Mouse (Mus musculus) limb, embryonic 12.5 days (tissue): ENCODE data around the gene Akr7a5. TPM values are rescaled to one million over a fixed set of nuclear protein-coding genes. Genes with fewer than 3 reads are reported as not detected.

ENCODE experiments used
- ATAC-seq: fragments of 200-750 bp; cut with Nextera tagmentation; 2 replicates; pipeline ENCODE4 v1.8.0; 2017; ENCODE audit warnings: low read depth, moderate TSS enrichment; ENCODE audit not compliant: insufficient number of reproducible peaks, insufficient read depth, low FRiP score, low TSS enrichment
- H3K27ac ChIP-seq: fragments of 300-500 bp; sonication (generic); 2 replicates; pipeline ENCODE4 v1.5.1; 2016; ENCODE audit warnings: mild to moderate bottlenecking, moderate library complexity
- H3K27me3 ChIP-seq: fragments of 300-500 bp; sonication (generic); 2 replicates; pipeline ENCODE4 v1.6.1; 2016; ENCODE audit warnings: mild to moderate bottlenecking, moderate library complexity
- H3K36me3 ChIP-seq: fragments of 300-500 bp; sonication (generic); 2 replicates; pipeline ENCODE4 v1.6.1; 2016; ENCODE audit warnings: mild to moderate bottlenecking, moderate library complexity
- H3K4me1 ChIP-seq: fragments of 300-500 bp; sonication (generic); replicated peaks from 2 replicates; pipeline ENCODE4 v1.6.1; 2016
- H3K4me2 ChIP-seq: fragments of 300-500 bp; sonication (generic); 2 replicates; pipeline ENCODE4 v1.6.1; 2016; ENCODE audit warnings: mild to moderate bottlenecking, moderate library complexity
- H3K4me3 ChIP-seq: fragments of 300-500 bp; sonication (generic); replicated peaks from 2 replicates; pipeline ENCODE4 v1.5.1; 2016; ENCODE audit warnings: mild to moderate bottlenecking
- H3K9ac ChIP-seq: fragments of 300-500 bp; sonication (generic); replicated peaks from 2 replicates; pipeline ENCODE4 v1.6.1; 2016; ENCODE audit warnings: mild to moderate bottlenecking, moderate library complexity
- H3K9me3 ChIP-seq: fragments of 300-500 bp; sonication (generic); 2 replicates; pipeline ENCODE4 v1.6.1; 2016; ENCODE audit warnings: mild to moderate bottlenecking, moderate library complexity
- WGBS: fragments of 180-500 bp; shearing (Covaris S2); methylation state at CpG from one replicate; pipeline ENCODE4 v1.1.7; 2016; 5-methylcytosine and 5-hydroxymethylcytosine counted together
- polyA plus RNA-seq: library from polyadenylated mRNA; unstranded; fragments of >200 nt; fragmentation: Nextera tagmentation; extraction: Ambion mirVana; gene quantifications from 2 replicates; pipeline ENCODE4 v1.2.1, GENCODE M21; 2016

Akr7a5 gene
- polyA plus RNA-seq, 1 experiment from 2014 or later: 150 TPM

GRCm38 (mm10) chr4:139301780-139302179 is 8.8 kb upstream of the Akr7a5 start:
- ATAC-seq: no peak
- 87% methylated on average over 8 of the region's 8 CpGs for WGBS
- Histone ChIP-seq H3K36me3 (peaks cover 74% of the 10 kb centered on the region), H3K27me3 (no peaks in the 10 kb centered on the region), H3K4me2 (no peak overlapping the region), H3K9ac (no peak overlapping the region), H3K27ac (no peak overlapping the region), H3K9me3 (no peaks in the 10 kb centered on the region), H3K4me1 (peaks cover 3% of the 10 kb centered on the region), H3K4me3 (no peak overlapping the region)

- H3K4me1 ChIP-seq: no peaks in the 10 kb centered on the region
- WGBS: 41% methylated on average over 5 of the region's 5 CpGs
- H3K4me3 ChIP-seq: no peak overlapping the region
- H3K27me3 ChIP-seq: no peaks in the 10 kb centered on the region
- H3K9ac ChIP-seq: no peak overlapping the region
- no peak for ATAC-seq
- no peak overlapping the region for H3K27ac ChIP-seq
- H3K9me3 ChIP-seq: no peaks in the 10 kb centered on the region
- H3K36me3 ChIP-seq: peaks cover 77% of the 10 kb centered on the region
- no peak overlapping the region for H3K4me2 ChIP-seq
Observed at GRCm38 (mm10) chr4:139302241-139302640, 8.3 kb upstream of the Akr7a5 start.

GRCm38 (mm10) chr4:139305521-139305920 is 5.0 kb upstream of the Akr7a5 start:
- Histone ChIP-seq H3K9me3 (no peaks in the 10 kb centered on the region), H3K9ac (no peak overlapping the region), H3K4me1 (peaks cover 9% of the 10 kb centered on the region), H3K4me3 (no peak overlapping the region), H3K4me2 (no peak overlapping the region), H3K27ac (no peak overlapping the region), H3K27me3 (no peaks in the 10 kb centered on the region), H3K36me3 (peaks cover 51% of the 10 kb centered on the region)
- no peak for ATAC-seq
- WGBS: 92% methylated on average over 3 of the region's 3 CpGs

- Histone ChIP-seq H3K9ac (no peak overlapping the region), H3K36me3 (peaks cover 28% of the 10 kb centered on the region), H3K4me1 (peaks cover 20% of the 10 kb centered on the region), H3K27ac (no peak overlapping the region), H3K4me2 (no peak overlapping the region), H3K27me3 (no peaks in the 10 kb centered on the region), H3K4me3 (no peak overlapping the region), H3K9me3 (no peaks in the 10 kb centered on the region)
- 83% methylated on average over 5 of the region's 5 CpGs for WGBS
- ATAC-seq: no peak
Observed at GRCm38 (mm10) chr4:139307916-139308315, 2.6 kb upstream of the Akr7a5 start.

GRCm38 (mm10) chr4:139309651-139310050 is 893 bp upstream of the Akr7a5 start:
- peak overlapping the region; percentile 97 for H3K9ac ChIP-seq
- no peaks in the 10 kb centered on the region for H3K9me3 ChIP-seq
- peaks cover 20% of the 10 kb centered on the region for H3K4me1 ChIP-seq
- no peaks in the 10 kb centered on the region for H3K27me3 ChIP-seq
- peak overlapping the region; percentile 93 for H3K4me3 ChIP-seq
- peak overlapping the region; percentile 96 for H3K4me2 ChIP-seq
- 15% methylated on average over 6 of the region's 6 CpGs for WGBS
- no peak overlapping the region for H3K27ac ChIP-seq
- H3K36me3 ChIP-seq: peaks cover 34% of the 10 kb centered on the region
- no peak for ATAC-seq

- Histone ChIP-seq H3K36me3 (peaks cover 34% of the 10 kb centered on the region), H3K4me2 (peak overlapping the region; percentile 96), H3K27me3 (no peaks in the 10 kb centered on the region), H3K4me1 (peaks cover 20% of the 10 kb centered on the region), H3K9ac (peak overlapping the region; percentile 97), H3K4me3 (peak overlapping the region; percentile 93), H3K9me3 (no peaks in the 10 kb centered on the region), H3K27ac (peak overlapping the region; percentile 85)
- under 1% methylated on average over 53 of the region's 53 CpGs for WGBS
- ATAC-seq: peak; percentile 71
Observed at GRCm38 (mm10) chr4:139310899-139311701, 556 bp downstream of the Akr7a5 start.

- Histone ChIP-seq H3K4me1 (peaks cover 20% of the 10 kb centered on the region), H3K27ac (no peak overlapping the region), H3K36me3 (peaks cover 32% of the 10 kb centered on the region), H3K9ac (peak overlapping the region; percentile 97), H3K4me2 (peak overlapping the region; percentile 96), H3K9me3 (no peaks in the 10 kb centered on the region), H3K4me3 (peak overlapping the region; percentile 93), H3K27me3 (no peaks in the 10 kb centered on the region)
- no peak for ATAC-seq
- 21% methylated on average over 14 of the region's 14 CpGs for WGBS
Observed at GRCm38 (mm10) chr4:139311707-139312106, 1.2 kb downstream of the Akr7a5 start.

- no peak overlapping the region for H3K4me2 ChIP-seq
- no peaks in the 10 kb centered on the region for H3K9me3 ChIP-seq
- H3K27ac ChIP-seq: no peak overlapping the region
- peaks cover 38% of the 10 kb centered on the region for H3K36me3 ChIP-seq
- H3K4me3 ChIP-seq: 0 out of 2 replicates have a peak overlapping the region, but pooled peaks have one; percentile 93
- H3K27me3 ChIP-seq: no peaks in the 10 kb centered on the region
- no peak for ATAC-seq
- peaks cover 20% of the 10 kb centered on the region for H3K4me1 ChIP-seq
- H3K9ac ChIP-seq: no peak overlapping the region
- WGBS: 63% methylated on average over 4 of the region's 4 CpGs
Observed at GRCm38 (mm10) chr4:139312632-139313031, 2.1 kb downstream of the Akr7a5 start.

- Histone ChIP-seq H3K36me3 (peaks cover 62% of the 10 kb centered on the region), H3K27ac (no peak overlapping the region), H3K27me3 (no peaks in the 10 kb centered on the region), H3K9ac (no peak overlapping the region), H3K4me1 (no peaks in the 10 kb centered on the region), H3K9me3 (no peaks in the 10 kb centered on the region), H3K4me3 (no peak overlapping the region), H3K4me2 (no peak overlapping the region)
- ATAC-seq: no peak
- WGBS: 91% methylated on average over 11 of the region's 11 CpGs
Observed at GRCm38 (mm10) chr4:139318449-139318848, 7.9 kb downstream of the Akr7a5 start.

GRCm38 (mm10) chr4:139319740-139320139 is 9.2 kb downstream of the Akr7a5 start:
- ATAC-seq: no peak
- Histone ChIP-seq H3K4me2 (no peak overlapping the region), H3K27me3 (no peaks in the 10 kb centered on the region), H3K4me1 (no peaks in the 10 kb centered on the region), H3K9me3 (no peaks in the 10 kb centered on the region), H3K27ac (no peak overlapping the region), H3K36me3 (peaks cover 51% of the 10 kb centered on the region), H3K9ac (no peak overlapping the region), H3K4me3 (no peak overlapping the region)
- 97% methylated on average over 4 of the region's 4 CpGs for WGBS

GRCm38 (mm10) chr4:139330605-139331004 is 20.1 kb downstream of the Akr7a5 start:
- peak; percentile 83 for ATAC-seq
- H3K27me3 ChIP-seq: peaks cover 7% of the 10 kb centered on the region; the same call in 1 of the 2 replicates
- peak overlapping the region; percentile 49 for H3K4me2 ChIP-seq
- peak overlapping the region; percentile 22 for H3K4me3 ChIP-seq
- no peak overlapping the region for H3K9ac ChIP-seq
- no peak overlapping the region for H3K27ac ChIP-seq
- no peaks in the 10 kb centered on the region for H3K4me1 ChIP-seq
- no peaks in the 10 kb centered on the region for H3K36me3 ChIP-seq
- H3K9me3 ChIP-seq: no peaks in the 10 kb centered on the region
- 11% methylated on average over 10 of the region's 10 CpGs for WGBS
